Mouse (Mus musculus): Measurements from ENCODE around the gene Prpf4b.
A peak's percentile ranks its signal among the peaks of the same experiment; 100 is the strongest.
"Not testable (repeated sequence)": the region's sequence is repeated elsewhere in the genome, so short reads cannot be mapped to it uniquely, and the experiment has no call there.

The Prpf4b gene

GRCm38 (mm10) chr13:34875166-34875710, at the start of gene Prpf4b:
TSS of gene Prpf4b (plus strand) at chr13:34875302.
- peak; percentile 92 for DNase-seq (ENCODE audit: low read depth, low spot score)

- no peak for DNase-seq (ENCODE audit: low read depth, low spot score)
Observed at GRCm38 (mm10) chr13:34826760-34827690, 48.1 kb upstream of the Prpf4b start.

- no peak for DNase-seq (ENCODE audit: low read depth, low spot score)
Observed at GRCm38 (mm10) chr13:34827988-34828882, 46.9 kb upstream of the Prpf4b start.

GRCm38 (mm10) chr13:34842851-34843250, 32.3 kb upstream of the Prpf4b start:
- no peak for DNase-seq (ENCODE audit: low read depth, low spot score)

GRCm38 (mm10) chr13:34850759-34851158, 24.3 kb upstream of the Prpf4b start:
- DNase-seq (ENCODE audit: low read depth, low spot score), result no peak

- no peak for DNase-seq (ENCODE audit: low read depth, low spot score)
Observed at GRCm38 (mm10) chr13:34851191-34851784, 23.8 kb upstream of the Prpf4b start.

- DNase-seq (ENCODE audit: low read depth, low spot score), result no peak
Observed at GRCm38 (mm10) chr13:34857526-34857925, 17.6 kb upstream of the Prpf4b start.

GRCm38 (mm10) chr13:34859406-34859805, 15.7 kb upstream of the Prpf4b start:
- DNase-seq (ENCODE audit: low read depth, low spot score), result peak; percentile 94

- DNase-seq (ENCODE audit: low read depth, low spot score), result not testable (repeated sequence)
Observed at GRCm38 (mm10) chr13:34861166-34861565, 13.9 kb upstream of the Prpf4b start.

GRCm38 (mm10) chr13:34864420-34865169, 10.5 kb upstream of the Prpf4b start:
- DNase-seq (ENCODE audit: low read depth, low spot score), result peak; percentile 61

- DNase-seq (ENCODE audit: low read depth, low spot score), result peak; percentile 96
Observed at GRCm38 (mm10) chr13:34873801-34874681, 1.1 kb upstream of the Prpf4b start.

- not testable (repeated sequence) for DNase-seq (ENCODE audit: low read depth, low spot score)
Observed at GRCm38 (mm10) chr13:34874736-34875135, 366 bp upstream of the Prpf4b start.

GRCm38 (mm10) chr13:34875741-34876445, 791 bp downstream of the Prpf4b start:
- peak; percentile 12 for DNase-seq (ENCODE audit: low read depth, low spot score)

- no peak for DNase-seq (ENCODE audit: low read depth, low spot score)
Observed at GRCm38 (mm10) chr13:34876481-34876880, 1.4 kb downstream of the Prpf4b start.

GRCm38 (mm10) chr13:34892871-34893270, 17.8 kb downstream of the Prpf4b start:
- no peak for DNase-seq (ENCODE audit: low read depth, low spot score)

- DNase-seq (ENCODE audit: low read depth, low spot score), result no peak
Observed at GRCm38 (mm10) chr13:34914614-34915013, 39.5 kb downstream of the Prpf4b start.

- DNase-seq (ENCODE audit: low read depth, low spot score), result no peak
Observed at GRCm38 (mm10) chr13:34916520-34917167, 41.5 kb downstream of the Prpf4b start.

GRCm38 (mm10) chr13:34924210-34924609, 49.1 kb downstream of the Prpf4b start, which contains the start of the genes Fam217a and 4933417A18Rik:
TSS of gene Fam217a (minus strand) at chr13:34924310.
TSS of gene 4933417A18Rik (plus strand) at chr13:34924409.
- DNase-seq (ENCODE audit: low read depth, low spot score), result no peak

Measured in telencephalon, adult 2 months (tissue).